Mouse (Mus musculus): ENCODE data around the gene Dcaf7. TPM values are rescaled to one million over a fixed set of nuclear protein-coding genes. Genes with fewer than 3 reads are reported as not detected.
A peak's percentile ranks its signal among the peaks of the same experiment; 100 is the strongest.

Gene Dcaf7
- polyA plus RNA-seq (2015; fragmentation: Nextera tagmentation; extraction: Ambion mirVana): 68.6 and 73.4 TPM in 2 replicates

- ATAC-seq (ENCODE audit: low FRiP score, low read depth): peak; percentile 99
- peak within 1 kb of the TSS; percentile 89 for H3K4me2 ChIP-seq (replicated peaks)
- H3K4me1 ChIP-seq: peaks cover 25% of the 10 kb centered on the region
- H3K9ac ChIP-seq: peak within 1 kb of the TSS; percentile 95
- peak within 1 kb of the TSS; percentile 99 for H3K4me3 ChIP-seq
- no peaks in the 10 kb centered on the region for H3K9me3 ChIP-seq
- under 1% methylated on average over 66 of the region's 66 CpGs for WGBS
- H3K27me3 ChIP-seq: no peaks in the 10 kb centered on the region
- peaks cover 6% of the 10 kb centered on the region; the same call in 1 of the 2 replicates for H3K36me3 ChIP-seq
- peak within 1 kb of the TSS; percentile 92 for H3K27ac ChIP-seq
Measured at GRCm38 (mm10) chr11:106036548-106037417, at the start of gene Dcaf7. Gene Dcaf7 (plus strand): TSS chr11:106036872.

GRCm38 (mm10) chr11:105987446-105987845 is 49.2 kb upstream of the Dcaf7 start:
- Histone ChIP-seq H3K4me1 (no peaks in the 10 kb centered on the region), H3K4me2 (replicated peaks) (no peak overlapping the region), H3K27me3 (no peaks in the 10 kb centered on the region), H3K27ac (no peak overlapping the region), H3K9ac (no peak overlapping the region), H3K36me3 (no peaks in the 10 kb centered on the region), H3K9me3 (no peaks in the 10 kb centered on the region), H3K4me3 (no peak overlapping the region)
- WGBS: 78% methylated on average over 6 of the region's 6 CpGs
- no peak for ATAC-seq (ENCODE audit: low FRiP score, low read depth)

- no peak overlapping the region for H3K4me2 ChIP-seq (replicated peaks)
- H3K9ac ChIP-seq: no peak overlapping the region
- H3K27ac ChIP-seq: no peak overlapping the region
- H3K4me1 ChIP-seq: no peaks in the 10 kb centered on the region
- WGBS: 87% methylated on average over 6 of the region's 6 CpGs
- H3K36me3 ChIP-seq: no peaks in the 10 kb centered on the region
- H3K9me3 ChIP-seq: no peaks in the 10 kb centered on the region
- no peak overlapping the region for H3K4me3 ChIP-seq
- H3K27me3 ChIP-seq: no peaks in the 10 kb centered on the region
- ATAC-seq (ENCODE audit: low FRiP score, low read depth): no peak
Measured at GRCm38 (mm10) chr11:105989446-105989845, 47.2 kb upstream of the Dcaf7 start.

- ATAC-seq (ENCODE audit: low FRiP score, low read depth): no peak
- no peak overlapping the region for H3K4me3 ChIP-seq
- no peaks in the 10 kb centered on the region for H3K9me3 ChIP-seq
- no peak overlapping the region for H3K27ac ChIP-seq
- no peaks in the 10 kb centered on the region for H3K36me3 ChIP-seq
- 65% methylated on average over 2 of the region's 2 CpGs for WGBS
- H3K27me3 ChIP-seq: no peaks in the 10 kb centered on the region
- H3K4me2 ChIP-seq (replicated peaks): no peak overlapping the region
- H3K4me1 ChIP-seq: no peaks in the 10 kb centered on the region
- H3K9ac ChIP-seq: no peak overlapping the region
Measured at GRCm38 (mm10) chr11:105990231-105990630, 46.4 kb upstream of the Dcaf7 start.

- Histone ChIP-seq H3K27me3 (no peaks in the 10 kb centered on the region), H3K9ac (no peak within 1 kb of the TSS), H3K4me1 (no peaks in the 10 kb centered on the region), H3K36me3 (no peaks in the 10 kb centered on the region), H3K9me3 (no peaks in the 10 kb centered on the region), H3K27ac (no peak within 1 kb of the TSS), H3K4me3 (no peak within 1 kb of the TSS), H3K4me2 (replicated peaks) (no peak within 1 kb of the TSS)
- no peak for ATAC-seq (ENCODE audit: low FRiP score, low read depth)
- WGBS: 96% methylated on average over 3 of the region's 3 CpGs
Measured at GRCm38 (mm10) chr11:105994375-105994774, 42.3 kb upstream of the Dcaf7 start, which contains the start of gene Ace3. Gene Ace3 (plus strand): TSS chr11:105994675.

GRCm38 (mm10) chr11:106000062-106000461 is 36.6 kb upstream of the Dcaf7 start:
- H3K4me3 ChIP-seq: no peak overlapping the region
- WGBS: 91% methylated on average over 6 of the region's 6 CpGs
- no peak for ATAC-seq (ENCODE audit: low FRiP score, low read depth)

GRCm38 (mm10) chr11:106001718-106002117 is 35.0 kb upstream of the Dcaf7 start:
- Histone ChIP-seq H3K27me3 (no peaks in the 10 kb centered on the region), H3K4me3 (no peak overlapping the region), H3K36me3 (no peaks in the 10 kb centered on the region), H3K9me3 (no peaks in the 10 kb centered on the region), H3K9ac (no peak overlapping the region), H3K27ac (no peak overlapping the region), H3K4me1 (no peaks in the 10 kb centered on the region), H3K4me2 (replicated peaks) (no peak overlapping the region)
- 41% methylated on average over 4 of the region's 4 CpGs for whole genome bisulfite sequencing
- ATAC-seq (ENCODE audit: low FRiP score, low read depth): no peak

More at GRCm38 (mm10) chr11:106000062-106000461, 36.6 kb upstream of the Dcaf7 start:
- H3K9ac ChIP-seq: no peak overlapping the region
- H3K9me3 ChIP-seq: no peaks in the 10 kb centered on the region
- H3K27ac ChIP-seq: no peak overlapping the region
- no peaks in the 10 kb centered on the region for H3K4me1 ChIP-seq
- H3K4me2 ChIP-seq (replicated peaks): no peak overlapping the region
- no peaks in the 10 kb centered on the region for H3K27me3 ChIP-seq
- H3K36me3 ChIP-seq: no peaks in the 10 kb centered on the region

GRCm38 (mm10) chr11:106004576-106004975 is 32.1 kb upstream of the Dcaf7 start:
- H3K27me3 ChIP-seq: peaks cover 16% of the 10 kb centered on the region
- no peak for ATAC-seq (ENCODE audit: low FRiP score, low read depth)
- 80% methylated on average over 1 of the region's 1 CpGs for WGBS
- no peak overlapping the region for H3K27ac ChIP-seq
- H3K9me3 ChIP-seq: no peaks in the 10 kb centered on the region
- peaks cover 3% of the 10 kb centered on the region; the same call in 1 of the 2 replicates for H3K4me1 ChIP-seq
- H3K9ac ChIP-seq: no peak overlapping the region
- H3K36me3 ChIP-seq: no peaks in the 10 kb centered on the region
- H3K4me2 ChIP-seq (replicated peaks): no peak overlapping the region
- no peak overlapping the region for H3K4me3 ChIP-seq

GRCm38 (mm10) chr11:106005970-106006369 is 30.7 kb upstream of the Dcaf7 start:
- Histone ChIP-seq H3K9me3 (no peaks in the 10 kb centered on the region), H3K4me1 (peaks cover 3% of the 10 kb centered on the region; the same call in 1 of the 2 replicates), H3K27me3 (peaks cover 26% of the 10 kb centered on the region), H3K9ac (no peak overlapping the region), H3K4me2 (replicated peaks) (no peak overlapping the region), H3K4me3 (no peak overlapping the region), H3K36me3 (no peaks in the 10 kb centered on the region), H3K27ac (no peak overlapping the region)
- no peak for ATAC-seq (ENCODE audit: low FRiP score, low read depth)
- WGBS: 62% methylated on average over 5 of the region's 5 CpGs

GRCm38 (mm10) chr11:106007821-106008220 is 28.9 kb upstream of the Dcaf7 start, which contains the start of gene Kcnh6:
Gene Kcnh6 (plus strand): TSS chr11:106008124.
- Histone ChIP-seq H3K4me1 (peaks cover 7% of the 10 kb centered on the region), H3K27me3 (peaks cover 26% of the 10 kb centered on the region), H3K9ac (no peak within 1 kb of the TSS), H3K36me3 (no peaks in the 10 kb centered on the region), H3K9me3 (no peaks in the 10 kb centered on the region), H3K27ac (no peak within 1 kb of the TSS), H3K4me2 (replicated peaks) (peak within 1 kb of the TSS; percentile 62), H3K4me3 (peak within 1 kb of the TSS; percentile 28)
- 0% methylated on average over 25 of the region's 25 CpGs for WGBS
- peak; percentile 59; the same call in 1 of the 2 replicates for ATAC-seq (ENCODE audit: low FRiP score, low read depth)

GRCm38 (mm10) chr11:106012711-106013110 is 24.0 kb upstream of the Dcaf7 start:
- 46% methylated on average over 7 of the region's 7 CpGs for WGBS
- no peak overlapping the region for H3K27ac ChIP-seq
- no peak overlapping the region for H3K4me3 ChIP-seq
- peak; percentile 46; the same call in 1 of the 2 replicates for ATAC-seq (ENCODE audit: low FRiP score, low read depth)
- H3K9ac ChIP-seq: no peak overlapping the region
- no peaks in the 10 kb centered on the region for H3K36me3 ChIP-seq
- H3K27me3 ChIP-seq: peaks cover 30% of the 10 kb centered on the region
- no peaks in the 10 kb centered on the region for H3K9me3 ChIP-seq
- peaks cover 17% of the 10 kb centered on the region for H3K4me1 ChIP-seq
- H3K4me2 ChIP-seq (replicated peaks): no peak overlapping the region

- Histone ChIP-seq H3K4me1 (peaks cover 14% of the 10 kb centered on the region), H3K9me3 (no peaks in the 10 kb centered on the region), H3K36me3 (no peaks in the 10 kb centered on the region), H3K27me3 (peaks cover 27% of the 10 kb centered on the region), H3K27ac (no peak overlapping the region), H3K4me2 (replicated peaks) (no peak overlapping the region), H3K4me3 (no peak overlapping the region), H3K9ac (no peak overlapping the region)
- 64% methylated on average over 11 of the region's 11 CpGs for WGBS
- 0 out of 2 replicates have a peak, but pooled peaks have one; percentile 30 for ATAC-seq (ENCODE audit: low FRiP score, low read depth)
Measured at GRCm38 (mm10) chr11:106013556-106014225, 23.0 kb upstream of the Dcaf7 start.

Data from limb, embryonic 13.5 days (tissue).